Mouse (Mus musculus): ENCODE measurements at regions not wholly inside any gene's neighbourhood (a gene's known extent, or its start where the extent isn't known, plus 50 kb on each side); places are given as distances from the start of the nearest gene placed in this dataset.

DNA sequence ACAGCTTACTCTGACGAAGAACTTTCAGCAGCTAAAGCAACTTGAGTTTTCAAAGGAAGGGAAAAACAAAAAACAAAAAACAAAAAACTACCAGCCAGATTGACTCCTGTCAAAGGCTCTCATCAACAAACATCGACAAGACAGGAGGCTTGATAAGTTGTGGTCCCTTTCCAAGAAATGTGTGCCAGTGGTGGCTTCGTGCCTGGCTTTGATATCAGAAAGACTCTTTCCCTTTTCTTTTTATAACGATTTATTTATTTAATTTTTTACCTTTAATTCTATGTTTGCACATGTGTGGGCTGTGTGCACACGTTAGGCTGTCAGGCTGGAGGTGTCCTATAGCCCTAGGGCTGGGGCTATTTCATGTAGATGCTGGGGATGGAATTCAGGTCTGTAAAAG lies 60.4 kb downstream of the Dact1 start:
- Histone ChIP-seq H3K36me3 (no peaks in the 10 kb centered on the region), H3K27ac (no peak overlapping the region), H3K9ac (no peak overlapping the region), H3K4me1 (no peaks in the 10 kb centered on the region), H3K9me3 (replicated peaks) (no peaks in the 10 kb centered on the region), H3K27me3 (replicated peaks) (no peaks in the 10 kb centered on the region), H3K4me3 (no peak overlapping the region), H3K4me2 (no peak overlapping the region)
- no peak for ATAC-seq
- 33% methylated on average over 5 of the region's 5 CpGs for WGBS (ENCODE audit: insufficient replicate concordance)

DNA sequence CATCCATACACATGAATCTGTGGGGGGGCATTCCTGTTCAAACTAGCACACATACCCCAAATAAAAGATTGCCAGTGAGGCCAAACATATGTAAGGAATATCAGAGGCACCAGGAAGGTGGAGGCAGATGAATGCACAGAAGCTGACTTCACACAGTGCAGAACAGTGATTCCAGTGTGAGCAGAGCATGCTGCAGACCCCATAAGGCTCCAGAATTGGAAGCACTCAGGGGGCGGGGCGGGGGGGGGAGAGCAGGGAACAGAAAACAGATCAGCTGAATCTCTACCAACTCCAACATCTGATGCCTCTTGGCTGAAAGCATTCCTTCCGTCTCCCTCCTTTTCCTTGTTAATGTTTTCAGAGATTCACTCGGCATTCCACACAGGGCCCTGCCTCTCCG lies 62.3 kb downstream of the Dact1 start:
- Histone ChIP-seq H3K4me1 (no peaks in the 10 kb centered on the region), H3K9me3 (replicated peaks) (no peaks in the 10 kb centered on the region), H3K36me3 (no peaks in the 10 kb centered on the region), H3K9ac (no peak overlapping the region), H3K27ac (no peak overlapping the region), H3K4me3 (no peak overlapping the region), H3K27me3 (replicated peaks) (no peaks in the 10 kb centered on the region), H3K4me2 (no peak overlapping the region)
- 58% methylated on average over 5 of the region's 5 CpGs for WGBS (ENCODE audit: insufficient replicate concordance)
- no peak for ATAC-seq

DNA sequence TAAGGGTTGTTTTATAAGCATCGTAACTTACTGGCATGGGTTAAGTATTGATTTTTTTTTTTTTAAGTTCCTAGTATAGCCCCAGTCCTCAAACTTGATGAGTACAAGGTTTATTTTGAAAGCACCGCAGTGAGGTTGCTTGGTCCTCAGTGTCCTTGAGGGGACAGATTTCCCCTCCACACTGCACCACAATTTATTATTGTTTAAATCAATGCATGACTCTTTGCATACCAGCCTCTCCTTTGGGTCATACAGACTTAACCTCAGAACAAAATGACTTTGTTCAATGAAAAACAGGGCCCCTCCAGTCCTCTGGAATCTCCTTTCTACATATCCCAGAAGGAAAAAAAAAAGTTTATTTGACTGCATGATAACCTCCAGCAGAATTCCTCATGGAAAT lies 63.9 kb downstream of the Dact1 start:
- no peaks in the 10 kb centered on the region for H3K9me3 ChIP-seq (replicated peaks)
- no peaks in the 10 kb centered on the region for H3K27me3 ChIP-seq (replicated peaks)
- no peak overlapping the region for H3K4me3 ChIP-seq
- ATAC-seq = no peak
- H3K4me2 ChIP-seq = no peak overlapping the region
- no peak overlapping the region for H3K9ac ChIP-seq
- H3K36me3 ChIP-seq = no peaks in the 10 kb centered on the region
- 76% methylated on average over 2 of the region's 2 CpGs for WGBS (ENCODE audit: insufficient replicate concordance)
- H3K4me1 ChIP-seq = no peaks in the 10 kb centered on the region
- H3K27ac ChIP-seq = no peak overlapping the region

DNA sequence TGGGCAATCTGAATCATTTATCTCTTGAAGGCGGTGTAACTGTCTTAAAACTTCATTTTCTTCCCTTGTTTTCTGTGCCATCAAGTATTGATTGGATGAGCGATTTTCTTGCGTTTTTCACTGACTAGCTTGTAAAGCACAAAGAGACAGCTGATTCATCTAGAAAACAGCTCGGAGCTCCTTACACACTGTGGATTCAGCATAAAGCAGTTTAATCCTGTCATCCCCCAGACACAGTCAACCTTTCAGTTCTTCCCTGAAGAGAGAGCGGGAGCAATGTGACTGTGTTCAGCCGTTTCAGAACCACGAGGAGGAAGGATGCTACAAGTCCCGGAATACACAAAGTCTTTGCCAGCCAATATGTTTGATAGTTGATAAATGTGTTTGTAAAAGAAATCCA lies 66.8 kb downstream of the Dact1 start:
- no peak for ATAC-seq
- H3K4me2 ChIP-seq = no peak overlapping the region

DNA sequence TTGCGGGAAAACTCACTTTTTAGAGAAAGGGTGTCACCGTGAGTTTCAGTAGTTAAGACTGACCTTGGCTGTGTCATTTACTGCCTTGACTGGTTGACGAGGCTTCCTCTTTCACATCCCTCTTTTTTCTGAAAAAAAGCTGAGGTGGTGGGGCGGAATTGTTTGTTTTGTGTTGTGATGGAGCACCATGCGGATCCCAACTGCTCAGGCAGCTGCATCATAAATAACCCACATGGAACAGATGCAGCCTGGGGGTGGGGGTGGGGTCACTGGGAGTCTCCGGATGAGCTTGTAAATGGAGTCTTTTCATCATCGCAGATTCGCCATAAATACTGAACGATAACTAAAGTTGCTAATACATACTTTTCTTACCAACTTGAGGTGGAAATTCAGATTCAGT lies 67.3 kb downstream of the Dact1 start:
- no peak overlapping the region for H3K4me2 ChIP-seq
- H3K4me3 ChIP-seq = no peak overlapping the region
- no peak overlapping the region for H3K27ac ChIP-seq
- no peak for ATAC-seq
- no peaks in the 10 kb centered on the region for H3K36me3 ChIP-seq
- no peak overlapping the region for H3K9ac ChIP-seq
- no peaks in the 10 kb centered on the region for H3K4me1 ChIP-seq
- WGBS (ENCODE audit: insufficient replicate concordance) = 57% methylated on average over 9 of the region's 9 CpGs
- no peaks in the 10 kb centered on the region for H3K27me3 ChIP-seq (replicated peaks)
- H3K9me3 ChIP-seq (replicated peaks) = no peaks in the 10 kb centered on the region

More for the DNA sequence above, 66.8 kb downstream of the Dact1 start:
- H3K4me3 ChIP-seq = no peak overlapping the region
- H3K4me1 ChIP-seq = no peaks in the 10 kb centered on the region
- no peaks in the 10 kb centered on the region for H3K36me3 ChIP-seq
- H3K27me3 ChIP-seq (replicated peaks) = no peaks in the 10 kb centered on the region
- no peak overlapping the region for H3K27ac ChIP-seq
- no peak overlapping the region for H3K9ac ChIP-seq
- H3K9me3 ChIP-seq (replicated peaks) = no peaks in the 10 kb centered on the region
- WGBS (ENCODE audit: insufficient replicate concordance) = 50% methylated on average over 8 of the region's 8 CpGs

DNA sequence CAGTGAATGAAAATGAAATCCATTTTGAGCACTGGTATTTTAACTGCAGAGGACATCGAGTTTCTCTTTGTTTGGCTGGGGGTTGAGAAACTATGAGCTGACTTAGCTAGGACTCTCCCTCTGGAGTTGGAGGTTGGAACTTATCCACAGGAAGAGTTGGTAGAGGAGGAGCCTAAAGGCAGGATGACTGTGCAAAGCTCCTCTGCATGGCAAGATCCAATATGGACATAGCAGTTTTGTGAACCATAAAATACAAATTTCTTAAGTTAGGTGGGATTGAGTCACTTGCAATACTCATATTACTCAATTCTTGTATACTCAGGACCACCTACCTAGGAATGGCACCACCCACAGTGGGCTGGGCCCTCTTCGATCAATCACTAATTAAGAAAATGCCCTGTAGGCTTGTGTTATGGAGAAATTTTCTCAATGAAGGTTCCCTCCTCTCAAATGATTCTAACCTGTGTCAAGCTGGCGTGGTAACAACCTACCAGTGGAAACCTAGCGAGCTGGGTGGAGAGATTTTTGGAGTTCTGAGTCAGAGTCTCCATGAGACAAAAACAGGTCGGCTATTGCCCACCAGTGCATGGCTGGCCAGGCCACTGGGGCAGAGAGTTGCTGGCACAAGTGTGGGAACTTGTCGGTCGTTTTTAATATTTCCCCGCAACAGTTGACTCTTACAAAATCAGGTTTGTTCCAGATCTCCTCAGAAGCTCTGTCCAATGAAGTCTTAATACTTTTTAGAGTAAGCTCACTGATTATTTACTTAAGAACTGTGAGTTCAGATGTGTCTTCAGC lies 70.1 kb downstream of the Dact1 start:
- Histone ChIP-seq H3K4me3 (no peak overlapping the region), H3K27me3 (replicated peaks) (no peaks in the 10 kb centered on the region), H3K9ac (no peak overlapping the region), H3K4me2 (no peak overlapping the region), H3K36me3 (no peaks in the 10 kb centered on the region), H3K27ac (no peak overlapping the region), H3K9me3 (replicated peaks) (no peaks in the 10 kb centered on the region), H3K4me1 (no peaks in the 10 kb centered on the region)
- WGBS (ENCODE audit: insufficient replicate concordance) = 68% methylated on average over 8 of the region's 8 CpGs
- no peak for ATAC-seq

DNA sequence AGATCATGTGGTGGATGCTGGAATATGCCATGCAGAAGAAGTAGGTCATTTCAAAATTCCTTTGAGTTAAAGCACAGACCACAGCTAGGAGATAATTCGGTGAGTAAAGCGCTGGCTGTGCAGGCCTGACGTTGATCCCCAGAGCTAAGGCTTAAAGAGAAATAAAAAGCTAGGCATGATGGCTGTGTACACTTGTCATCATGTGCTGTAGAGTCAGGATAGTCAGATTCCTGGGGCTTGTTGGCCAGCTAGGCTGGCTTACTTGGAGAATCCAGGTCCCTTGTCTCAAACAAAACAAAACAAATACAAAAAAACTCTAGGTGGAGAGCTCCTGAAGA lies 70.7 kb downstream of the Dact1 start:
- no peak overlapping the region for H3K9ac ChIP-seq
- no peak overlapping the region for H3K27ac ChIP-seq
- ATAC-seq = no peak
- H3K9me3 ChIP-seq (replicated peaks) = no peaks in the 10 kb centered on the region
- no peak overlapping the region for H3K4me2 ChIP-seq
- WGBS (ENCODE audit: insufficient replicate concordance) = 70% methylated on average over 3 of the region's 3 CpGs
- H3K36me3 ChIP-seq = no peaks in the 10 kb centered on the region
- H3K27me3 ChIP-seq (replicated peaks) = no peaks in the 10 kb centered on the region
- no peaks in the 10 kb centered on the region for H3K4me1 ChIP-seq
- no peak overlapping the region for H3K4me3 ChIP-seq

DNA sequence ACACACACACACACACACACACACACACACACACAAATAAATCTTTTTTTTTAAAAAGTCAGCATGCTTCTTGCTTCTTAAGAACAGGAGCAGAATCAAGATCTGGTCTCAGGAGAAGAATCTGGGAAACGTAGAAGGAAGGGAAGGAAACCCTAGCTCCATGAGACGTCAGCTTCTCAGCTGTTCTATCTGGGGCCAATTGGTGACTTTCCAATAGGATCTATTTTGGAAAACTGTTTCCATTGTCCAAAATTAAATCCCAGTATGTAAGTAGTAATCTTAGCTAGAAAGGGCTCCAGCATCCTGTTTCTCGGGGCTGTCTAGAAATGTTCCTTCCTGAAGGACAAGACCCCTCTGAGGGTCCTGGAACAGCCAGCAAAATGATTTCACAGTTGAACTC lies 76.6 kb downstream of the Dact1 start:
- no peak for ATAC-seq
- Histone ChIP-seq H3K4me3 (no peak overlapping the region), H3K27me3 (replicated peaks) (no peaks in the 10 kb centered on the region), H3K27ac (no peak overlapping the region), H3K4me1 (no peaks in the 10 kb centered on the region), H3K9me3 (replicated peaks) (no peaks in the 10 kb centered on the region), H3K36me3 (no peaks in the 10 kb centered on the region), H3K4me2 (no peak overlapping the region), H3K9ac (no peak overlapping the region)
- 61% methylated on average over 3 of the region's 3 CpGs for WGBS (ENCODE audit: insufficient replicate concordance)

DNA sequence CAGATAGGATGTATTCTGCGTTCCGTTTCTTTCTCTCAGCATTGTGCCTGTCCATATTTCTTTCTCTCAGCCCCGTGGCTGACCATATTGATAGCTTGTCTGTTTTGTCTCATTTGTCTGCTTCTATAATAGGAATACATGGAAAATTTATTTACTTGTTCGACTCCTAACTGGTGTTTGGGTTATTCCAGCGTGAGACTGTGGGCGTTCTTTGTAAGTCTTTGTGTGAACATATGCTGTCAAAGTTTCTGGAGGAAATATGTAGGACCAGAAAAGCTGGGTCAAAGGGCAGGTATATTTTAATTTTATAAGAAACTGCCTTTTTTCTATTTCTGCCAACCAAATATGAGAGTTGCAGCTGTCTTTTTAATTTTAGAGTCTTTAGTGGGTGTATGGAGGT lies 81.8 kb downstream of the Dact1 start:
- Histone ChIP-seq H3K4me3 (no peak overlapping the region), H3K9ac (no peak overlapping the region), H3K27ac (no peak overlapping the region), H3K4me2 (no peak overlapping the region), H3K36me3 (no peaks in the 10 kb centered on the region), H3K9me3 (replicated peaks) (no peaks in the 10 kb centered on the region), H3K27me3 (replicated peaks) (no peaks in the 10 kb centered on the region), H3K4me1 (no peaks in the 10 kb centered on the region)
- no peak for ATAC-seq
- WGBS (ENCODE audit: insufficient replicate concordance) = 69% methylated on average over 6 of the region's 6 CpGs

DNA sequence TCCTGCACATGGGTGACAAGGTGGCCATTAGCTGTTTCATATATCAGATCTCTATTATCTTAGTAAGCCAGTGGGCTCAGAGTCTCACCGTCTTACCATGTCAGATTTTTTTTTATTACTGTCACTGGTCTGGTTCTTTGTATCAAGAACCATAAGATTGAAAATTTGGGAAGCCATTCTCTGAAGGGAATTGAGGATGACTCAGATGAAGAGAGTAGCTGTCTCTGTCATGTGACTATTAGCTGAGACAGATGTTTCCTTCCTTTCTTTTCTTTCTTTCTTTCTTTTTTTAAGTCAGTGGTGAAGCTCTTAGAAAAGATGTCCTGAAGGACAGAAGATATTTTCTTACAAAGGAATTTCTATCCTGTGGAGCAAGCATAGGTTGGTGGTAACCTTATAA lies 84.1 kb downstream of the Dact1 start:
- Histone ChIP-seq H3K9ac (no peak overlapping the region), H3K9me3 (replicated peaks) (no peaks in the 10 kb centered on the region), H3K4me1 (no peaks in the 10 kb centered on the region), H3K27me3 (replicated peaks) (no peaks in the 10 kb centered on the region), H3K4me2 (no peak overlapping the region), H3K36me3 (no peaks in the 10 kb centered on the region), H3K4me3 (no peak overlapping the region), H3K27ac (no peak overlapping the region)
- ATAC-seq = no peak
- 61% methylated on average over 1 of the region's 1 CpGs for WGBS (ENCODE audit: insufficient replicate concordance)

DNA sequence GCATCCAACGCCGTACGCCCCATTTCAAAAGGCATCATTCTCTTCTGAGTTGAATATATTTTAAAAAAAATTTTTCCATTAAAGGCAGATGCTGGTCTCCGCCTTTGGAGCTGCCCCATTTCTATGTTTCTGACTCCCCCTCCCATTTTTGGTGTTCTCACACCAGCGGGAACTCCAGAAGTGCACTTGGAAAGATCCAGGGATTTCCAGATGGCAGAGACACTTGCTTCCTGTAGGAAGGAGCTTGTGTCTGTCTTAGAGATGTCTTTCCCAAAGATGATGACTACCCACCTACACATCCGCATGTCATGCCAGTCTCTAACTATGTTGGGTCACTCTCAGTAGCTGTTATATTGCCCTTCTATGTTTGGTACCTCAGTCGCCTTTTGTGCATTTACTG lies 87.8 kb downstream of the Dact1 start:
- no peaks in the 10 kb centered on the region for H3K9me3 ChIP-seq (replicated peaks)
- ATAC-seq = no peak
- H3K4me1 ChIP-seq = no peaks in the 10 kb centered on the region; the same call in 1 of the 2 replicates
- H3K9ac ChIP-seq = no peak overlapping the region
- no peak overlapping the region for H3K4me3 ChIP-seq
- WGBS (ENCODE audit: insufficient replicate concordance) = 66% methylated on average over 7 of the region's 7 CpGs
- H3K4me2 ChIP-seq = no peak overlapping the region
- H3K27ac ChIP-seq = no peak overlapping the region
- H3K27me3 ChIP-seq (replicated peaks) = no peaks in the 10 kb centered on the region
- H3K36me3 ChIP-seq = no peaks in the 10 kb centered on the region

DNA sequence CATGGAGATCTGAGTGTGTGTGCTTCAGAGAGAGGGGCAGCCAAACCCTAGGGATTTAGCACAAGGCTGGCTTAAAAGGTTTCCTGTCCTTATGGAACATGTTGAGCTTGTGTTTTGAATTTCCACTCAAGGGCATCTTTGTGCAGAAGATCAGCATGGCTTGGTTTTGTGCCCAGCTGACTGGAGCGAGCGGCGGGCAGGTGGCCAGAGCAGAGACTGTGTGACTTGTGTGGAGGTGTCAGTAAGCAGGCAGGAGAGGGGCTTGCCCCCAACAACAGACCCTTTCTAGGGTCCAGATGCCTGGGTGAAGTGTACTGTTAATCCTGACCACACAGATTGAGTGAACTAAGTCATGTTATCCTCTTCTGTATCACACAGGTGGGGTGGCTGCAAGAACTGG lies 89.0 kb downstream of the Dact1 start:
- Histone ChIP-seq H3K4me2 (no peak overlapping the region), H3K4me3 (no peak overlapping the region), H3K27ac (no peak overlapping the region), H3K27me3 (replicated peaks) (no peaks in the 10 kb centered on the region), H3K4me1 (no peaks in the 10 kb centered on the region; the same call in 1 of the 2 replicates), H3K9ac (no peak overlapping the region), H3K36me3 (no peaks in the 10 kb centered on the region), H3K9me3 (replicated peaks) (no peaks in the 10 kb centered on the region)
- no peak for ATAC-seq
- WGBS (ENCODE audit: insufficient replicate concordance) = 80% methylated on average over 3 of the region's 3 CpGs

DNA sequence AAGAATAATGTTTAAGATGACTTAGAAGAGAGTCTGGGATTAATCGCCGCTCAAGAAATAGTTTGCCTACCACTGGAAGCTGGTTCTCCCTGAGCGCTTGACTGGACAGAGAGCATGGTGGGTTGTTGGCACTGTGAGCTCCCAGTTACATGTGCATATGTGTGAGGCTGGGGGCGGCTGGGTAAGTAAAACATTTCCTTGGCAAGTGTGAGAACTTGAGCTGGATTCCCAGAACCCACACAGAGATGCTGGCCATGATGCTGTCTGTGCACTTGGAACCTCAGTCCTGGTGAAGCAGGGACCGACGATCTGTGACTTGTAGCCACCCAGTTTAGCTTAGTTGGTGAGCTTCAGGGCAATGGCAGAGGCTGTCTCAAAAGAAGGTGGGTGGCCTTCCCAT lies 90.5 kb downstream of the Dact1 start:
- Histone ChIP-seq H3K9ac (no peak overlapping the region), H3K4me2 (no peak overlapping the region), H3K4me3 (no peak overlapping the region), H3K4me1 (no peaks in the 10 kb centered on the region; the same call in 1 of the 2 replicates), H3K36me3 (no peaks in the 10 kb centered on the region), H3K9me3 (replicated peaks) (no peaks in the 10 kb centered on the region), H3K27me3 (replicated peaks) (no peaks in the 10 kb centered on the region), H3K27ac (no peak overlapping the region)
- 76% methylated on average over 6 of the region's 6 CpGs for whole genome bisulfite sequencing (ENCODE audit: insufficient replicate concordance)
- no peak for ATAC-seq
